Mouse (Mus musculus) liver, adult 2 months (tissue): ENCODE data around the gene Eml5. TPM values are rescaled to one million over a fixed set of nuclear protein-coding genes. Genes with fewer than 3 reads are reported as not detected.

ENCODE experiments used
- DNase-seq: peaks from one replicate; pipeline ENCODE4 v3.0.0-alpha.2; 2011; ENCODE audit warnings: low read depth, low spot score; ENCODE audit errors: extremely low read depth
- H3K27ac ChIP-seq: fragments of 200-500 bp; replicated peaks from 2 replicates; pipeline ENCODE4 v1.5.1; 2012; ENCODE audit warnings: low read depth, mild to moderate bottlenecking, control low read depth, inconsistent platforms, low read length; ENCODE audit not compliant: insufficient read depth
- H3K27me3 ChIP-seq: fragments of 200-500 bp; 2 replicates; pipeline ENCODE4 v1.6.1; 2012; ENCODE audit warnings: mild to moderate bottlenecking, moderate library complexity, low read length, inconsistent platforms; ENCODE audit not compliant: control insufficient read depth, insufficient read depth
- H3K36me3 ChIP-seq: fragments of 200-500 bp; 2 replicates; pipeline ENCODE4 v1.6.1; 2012; ENCODE audit warnings: low read length, inconsistent platforms; ENCODE audit not compliant: control insufficient read depth, insufficient read depth
- H3K4me1 ChIP-seq: fragments of 200-500 bp; 2 replicates; pipeline ENCODE4 v1.6.1; 2011; ENCODE audit warnings: low read length; ENCODE audit not compliant: control insufficient read depth, insufficient read depth
- H3K4me3 ChIP-seq: fragments of 200-500 bp; 2 replicates; pipeline ENCODE4 v1.5.1; 2011; ENCODE audit warnings: low read depth, mild to moderate bottlenecking, control low read depth, low read length, moderate library complexity; ENCODE audit not compliant: insufficient read depth
- H3K79me2 ChIP-seq: fragments of 200-500 bp; 2 replicates; pipeline ENCODE4 v1.6.1; 2012; ENCODE audit warnings: inconsistent platforms, mild to moderate bottlenecking, low read length, moderate library complexity; ENCODE audit not compliant: control insufficient read depth, insufficient read depth
- H3K9ac ChIP-seq: fragments of 200-500 bp; 2 replicates; pipeline ENCODE4 v1.6.1; 2012; ENCODE audit warnings: low read depth, mild to moderate bottlenecking, control low read depth, inconsistent platforms, low read length
- CTCF ChIP-seq: fragments of 200-500 bp; IDR thresholded peaks from 2 replicates; pipeline ENCODE4 v1.5.1; 2011; ENCODE audit warnings: low read depth, low read length, control low read depth
- POLR2A ChIP-seq: fragments of 200-500 bp; IDR thresholded peaks from 2 replicates; pipeline ENCODE4 v1.6.1; 2011; ENCODE audit warnings: low read length, control low read depth; ENCODE audit not compliant: insufficient read depth; ENCODE audit errors: extremely low read depth
- WGBS: fragments of 180-500 bp; shearing (Covaris S2); methylation state at CpG from one replicate; pipeline ENCODE4 v1.1.7; 2018; 5-methylcytosine and 5-hydroxymethylcytosine counted together
- polyA plus RNA-seq: library from polyadenylated mRNA; depleted of rRNA; stranded (reverse); fragments of >200 nt; gene quantifications from 2 replicates; pipeline ENCODE4 v1.2.3, GENCODE M21; 2012
- total RNA-seq: library from RNA; depleted of rRNA; stranded (reverse); fragments of >200 nt; gene quantifications from 2 replicates; pipeline ENCODE4 v1.2.3, GENCODE M21; 2014

Eml5 gene
- total and polyA plus RNA-seq, 2 experiments, result 1.7 to 4.3 TPM

GRCm38 (mm10) chr12:98833901-98834300 is 67.4 kb downstream of the Eml5 start:
- Histone ChIP-seq H3K79me2 (no peaks in the 10 kb centered on the region), H3K4me3 (no peak overlapping the region), H3K9ac (no peak overlapping the region), H3K27ac (peak overlapping the region; percentile 34; the same call in 1 of the 2 replicates), H3K4me1 (peaks cover 7% of the 10 kb centered on the region), H3K36me3 (peaks cover 5% of the 10 kb centered on the region), H3K27me3 (no peaks in the 10 kb centered on the region)
- DNase-seq, result peak; percentile 97
- 14% methylated on average over 1 of the region's 1 CpGs for WGBS
- TF ChIP-seq POLR2A (no peak), CTCF (no peak)

GRCm38 (mm10) chr12:98832929-98833598 is 68.2 kb downstream of the Eml5 start:
- Histone ChIP-seq H3K36me3 (peaks cover 6% of the 10 kb centered on the region), H3K27me3 (no peaks in the 10 kb centered on the region), H3K79me2 (no peaks in the 10 kb centered on the region), H3K4me1 (peaks cover 7% of the 10 kb centered on the region), H3K4me3 (no peak overlapping the region), H3K27ac (no peak overlapping the region), H3K9ac (no peak overlapping the region)
- DNase-seq, result peak; percentile 33
- WGBS, result 77% methylated on average over 8 of the region's 8 CpGs
- TF ChIP-seq POLR2A (no peak), CTCF (no peak)

- peaks cover 7% of the 10 kb centered on the region for H3K4me1 ChIP-seq
- H3K27ac ChIP-seq, result no peak overlapping the region
- TF ChIP-seq CTCF (no peak), POLR2A (no peak)
- H3K9ac ChIP-seq, result no peak overlapping the region
- no peak for DNase-seq
- 86% methylated on average over 7 of the region's 7 CpGs for WGBS
- peaks cover 6% of the 10 kb centered on the region for H3K36me3 ChIP-seq
- no peaks in the 10 kb centered on the region for H3K27me3 ChIP-seq
- H3K79me2 ChIP-seq, result no peaks in the 10 kb centered on the region
- no peak overlapping the region for H3K4me3 ChIP-seq
Measured at GRCm38 (mm10) chr12:98831122-98831521, 70.2 kb downstream of the Eml5 start.

GRCm38 (mm10) chr12:98820781-98821180 is 80.5 kb downstream of the Eml5 start:
- no peak overlapping the region for H3K9ac ChIP-seq
- no peaks in the 10 kb centered on the region for H3K4me1 ChIP-seq
- no peak overlapping the region for H3K27ac ChIP-seq
- peaks cover 10% of the 10 kb centered on the region; the same call in 1 of the 2 replicates for H3K36me3 ChIP-seq
- no peaks in the 10 kb centered on the region for H3K27me3 ChIP-seq
- H3K79me2 ChIP-seq, result no peaks in the 10 kb centered on the region
- DNase-seq, result no peak
- TF ChIP-seq CTCF, result no peak
- no peak for TF ChIP-seq POLR2A
- 93% methylated on average over 2 of the region's 2 CpGs for WGBS
- no peak overlapping the region for H3K4me3 ChIP-seq

DNA sequence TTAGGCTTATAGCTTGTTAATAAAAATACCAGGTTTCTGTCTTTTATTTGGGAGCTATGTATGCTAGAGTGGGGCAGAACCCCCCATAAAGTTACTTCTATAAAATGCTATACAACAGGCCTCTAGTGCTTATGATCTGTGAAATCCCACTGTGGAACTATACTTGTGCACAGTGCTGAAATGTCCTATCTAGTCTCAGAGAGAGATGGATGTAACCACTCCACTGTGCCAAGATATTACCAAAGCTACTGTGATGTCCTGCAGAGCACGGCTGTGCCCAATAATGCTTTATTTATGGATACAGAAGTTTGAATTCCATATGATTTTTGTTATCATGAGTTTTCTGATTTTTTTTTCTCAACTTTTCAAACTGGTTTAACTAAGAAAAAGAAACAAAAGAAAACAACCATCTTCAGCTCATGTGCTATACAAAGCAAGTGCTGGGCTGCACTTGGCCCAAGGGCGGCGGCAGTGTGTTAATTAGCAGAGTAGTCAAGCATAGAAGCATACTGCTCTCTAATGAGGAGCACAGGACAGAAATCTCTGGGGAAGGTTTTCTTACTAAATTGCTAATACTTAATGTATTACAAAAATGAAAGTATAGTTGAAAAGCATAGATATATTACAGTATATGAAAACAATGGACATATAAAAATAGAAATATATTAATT is 97.1 kb downstream of the Eml5 start:
- WGBS, result 89% methylated on average over 3 of the region's 3 CpGs
- Histone ChIP-seq H3K27me3 (no peaks in the 10 kb centered on the region), H3K4me3 (no peak overlapping the region), H3K9ac (no peak overlapping the region), H3K4me1 (no peaks in the 10 kb centered on the region), H3K79me2 (no peaks in the 10 kb centered on the region), H3K36me3 (peaks cover 4% of the 10 kb centered on the region; the same call in 1 of the 2 replicates), H3K27ac (no peak overlapping the region)
- no peak for DNase-seq
- TF ChIP-seq POLR2A (no peak), CTCF (no peak)

GRCm38 (mm10) chr12:98802245-98802644 is 99.0 kb downstream of the Eml5 start:
- no peaks in the 10 kb centered on the region for H3K27me3 ChIP-seq
- 84% methylated on average over 3 of the region's 3 CpGs for WGBS
- no peak overlapping the region for H3K27ac ChIP-seq
- peaks cover 8% of the 10 kb centered on the region; the same call in 1 of the 2 replicates for H3K36me3 ChIP-seq
- no peak overlapping the region for H3K4me3 ChIP-seq
- no peak for DNase-seq
- H3K79me2 ChIP-seq, result no peaks in the 10 kb centered on the region
- no peaks in the 10 kb centered on the region; the same call in 1 of the 2 replicates for H3K4me1 ChIP-seq
- TF ChIP-seq CTCF (no peak), POLR2A (no peak)
- no peak overlapping the region for H3K9ac ChIP-seq
